Mouse (Mus musculus): ENCODE results near the gene Fcgr1. TPM values are rescaled to one million over a fixed set of nuclear protein-coding genes. Genes with fewer than 3 reads are reported as not detected.

Gene Fcgr1
- total RNA-seq, 2 experiments from 2014 or later: 1.6 to 1.7 TPM

Small RNA genes lying within 50 kb of the gene (microRNA-seq; reads per million reads assigned to microRNA genes)
- gene Gm47311: not detected
- gene Gm47313: not detected

Other genes starting within 250 kb of the Fcgr1 start
- 10 to 100 TPM; 24.5 to 32.6 TPM for gene Vps45, start 235.5 kb downstream of the Fcgr1 start, total RNA-seq (2021)
- gene Otud7b, start 189.4 kb downstream of the Fcgr1 start, total RNA-seq (2021): 10 to 100 TPM; 61.0 to 65.7 TPM
- 1 to 10 TPM; 9.3 to 9.7 TPM for gene Mtmr11, start 132.0 kb downstream of the Fcgr1 start, total RNA-seq (2021)
- gene Sf3b4, start 121.6 kb downstream of the Fcgr1 start, total RNA-seq (2021): 10 to 100 TPM; 32.9 to 34.6 TPM
- 1 to 10 TPM; 2.2 to 2.3 TPM for gene Sv2a, start 112.8 kb downstream of the Fcgr1 start, total RNA-seq (2021)
- 10 to 100 TPM; 20.4 to 23.2 TPM for gene Bola1, start 74.3 kb downstream of the Fcgr1 start, total RNA-seq (2021)
- gene Hist2h2ab, start 74.1 kb downstream of the Fcgr1 start, total RNA-seq (2021): 10 to 100 TPM; 15.6 TPM
- gene Hist2h2ac, start 73.1 kb downstream of the Fcgr1 start, total RNA-seq (2021): 100 to 1,000 TPM; 126 to 168 TPM
- gene Hist2h2be, start 72.8 kb downstream of the Fcgr1 start, total RNA-seq (2021): 1 to 10 TPM; 3.2 to 3.8 TPM
- gene Hist2h3c2, start 54.8 kb downstream of the Fcgr1 start, total RNA-seq (2021): 100 to 1,000 TPM; 150 TPM
- gene Hist2h2aa2, start 53.7 kb downstream of the Fcgr1 start, total RNA-seq (2021): 1,000 to 10,000 TPM; 1,169 to 1,327 TPM
- gene Hist2h2aa1, start 48.5 kb downstream of the Fcgr1 start, total RNA-seq (2021): 10 to 100 TPM; 12.3 to 14.6 TPM
- gene Hist2h3c1, start 47.3 kb downstream of the Fcgr1 start, total RNA-seq (2021): under 1 TPM in 1 of 2 experiments, not detected in 1; 0.44 TPM
- 10 to 100 TPM; 74.6 to 96.7 TPM for gene Hist2h4, start 30.7 kb downstream of the Fcgr1 start, total RNA-seq (2021)
- 100 to 1,000 TPM; 677 to 879 TPM for gene Hist2h3b, start 25.3 kb downstream of the Fcgr1 start, total RNA-seq (2021)
- gene Hist2h2bb, start 24.2 kb downstream of the Fcgr1 start, total RNA-seq (2021): 100 to 1,000 TPM; 676 to 744 TPM
- not detected for gene BC107364, start 158.3 kb upstream of the Fcgr1 start, total RNA-seq (2021)
- 100 to 1,000 TPM; 283 to 297 TPM for gene Hfe2, start 231.2 kb upstream of the Fcgr1 start, total RNA-seq (2021)

All from gastrocnemius, postnatal 4 days (tissue).